Mouse (Mus musculus): ENCODE results near the gene Gm2663.
"Not testable (repeated sequence)": the region's sequence is repeated elsewhere in the genome, so short reads cannot be mapped to it uniquely, and the experiment has no call there.

Gm2663 gene

DNA sequence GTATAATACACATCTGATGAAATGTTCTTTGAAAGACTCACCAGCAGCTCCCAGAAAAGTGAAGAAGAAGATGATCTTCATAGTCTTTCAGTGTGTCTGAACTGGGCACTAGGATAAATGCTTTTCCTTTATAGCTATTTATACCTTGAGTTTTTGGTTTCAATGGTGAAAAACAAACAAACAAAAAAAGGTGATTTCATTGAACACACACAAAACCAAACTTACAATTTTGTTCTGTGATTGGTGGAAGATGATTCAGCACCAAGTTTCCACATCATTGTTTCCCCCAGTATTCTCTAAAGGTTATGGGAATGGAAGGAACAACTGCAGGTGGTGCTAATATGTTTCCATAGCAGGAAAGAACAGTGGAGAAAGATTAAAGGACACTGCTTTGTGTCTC lies at the start of gene Gm2663:
Gene Gm2663, minus strand, starts transcription at position 101 of the 400 bp plus-strand sequence.
- not testable (repeated sequence) for DNase-seq (ENCODE audit: low spot score in 2 of 2)

DNA sequence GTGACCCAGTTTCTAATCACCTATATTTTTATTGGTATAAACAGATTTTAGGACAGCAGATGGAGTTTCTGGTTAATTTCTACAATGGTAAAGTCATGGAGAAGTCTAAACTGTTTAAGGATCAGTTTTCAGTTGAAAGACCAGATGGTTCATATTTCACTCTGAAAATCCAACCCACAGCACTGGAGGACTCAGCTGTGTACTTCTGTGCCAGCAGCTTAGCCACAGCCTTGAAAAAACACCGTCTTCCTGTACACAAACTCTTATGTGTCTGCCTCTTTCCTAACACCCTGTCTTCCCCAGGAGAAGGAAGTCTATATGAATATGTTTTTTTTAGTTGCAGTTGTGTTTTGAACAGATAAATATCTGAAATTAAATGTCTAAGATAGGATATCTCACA lies 49.3 kb upstream of the Gm2663 start:
- no peak for DNase-seq (ENCODE audit: low spot score in 2 of 2)

DNA sequence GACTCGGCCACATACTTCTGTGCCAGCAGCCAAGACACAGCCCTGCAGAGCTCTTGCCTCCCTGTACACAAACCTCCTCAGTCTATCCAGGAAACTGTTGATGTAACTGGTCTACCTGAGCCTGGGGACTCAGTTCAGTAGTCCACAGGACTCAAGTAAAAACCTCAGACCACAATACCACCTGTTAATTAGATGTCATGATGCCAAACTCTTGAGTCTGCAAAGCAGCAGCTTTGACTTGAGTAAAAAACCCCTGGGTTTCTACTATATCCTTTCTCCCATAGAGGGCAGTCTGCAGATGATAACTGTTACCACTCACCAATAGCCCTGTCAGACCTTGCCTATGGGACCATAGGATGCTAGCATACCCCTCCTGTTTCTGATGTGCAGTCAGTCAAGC lies 48.7 kb upstream of the Gm2663 start:
- no peak for DNase-seq (ENCODE audit: low spot score in 2 of 2)

DNA sequence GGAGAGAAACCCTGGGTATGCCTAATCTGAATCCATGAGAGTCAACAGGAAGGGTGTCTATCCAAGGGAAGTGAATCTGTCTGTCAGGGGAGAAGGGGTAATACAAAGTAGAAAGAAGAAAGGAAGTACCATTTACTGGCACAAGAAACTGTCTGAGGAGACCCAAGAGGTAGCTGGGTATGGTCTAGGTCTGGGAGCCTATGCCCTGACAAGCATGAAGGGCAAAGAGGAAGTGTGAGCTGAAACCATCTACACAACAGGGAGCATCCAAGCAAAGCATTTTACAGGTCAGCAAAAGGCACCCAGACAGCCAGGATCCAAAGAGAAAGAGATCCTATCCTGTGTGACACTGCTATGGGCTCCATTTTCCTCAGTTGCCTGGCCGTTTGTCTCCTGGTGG lies 47.9 kb upstream of the Gm2663 start:
- no peak for DNase-seq (ENCODE audit: low spot score in 2 of 2)

DNA sequence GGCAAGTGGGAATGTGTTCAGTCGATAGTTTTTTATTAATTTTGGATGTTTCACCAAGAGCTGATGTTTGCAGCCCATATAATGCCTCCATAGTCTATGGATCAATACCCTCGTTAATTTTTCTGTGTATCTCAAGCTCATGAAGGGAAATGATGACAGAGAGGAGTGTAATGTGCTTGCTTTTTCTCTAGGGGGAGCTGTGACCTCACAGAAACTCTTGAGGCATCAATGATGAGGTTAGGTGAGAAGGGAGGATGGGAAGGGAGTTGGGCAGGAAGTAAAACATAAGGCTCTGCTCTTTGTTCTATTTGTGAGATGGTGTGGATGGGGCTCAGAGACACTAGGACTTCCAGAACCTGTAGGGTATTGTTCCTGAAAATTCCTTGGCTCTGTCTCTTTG lies 47.3 kb upstream of the Gm2663 start:
- no peak for DNase-seq (ENCODE audit: low spot score in 2 of 2)

DNA sequence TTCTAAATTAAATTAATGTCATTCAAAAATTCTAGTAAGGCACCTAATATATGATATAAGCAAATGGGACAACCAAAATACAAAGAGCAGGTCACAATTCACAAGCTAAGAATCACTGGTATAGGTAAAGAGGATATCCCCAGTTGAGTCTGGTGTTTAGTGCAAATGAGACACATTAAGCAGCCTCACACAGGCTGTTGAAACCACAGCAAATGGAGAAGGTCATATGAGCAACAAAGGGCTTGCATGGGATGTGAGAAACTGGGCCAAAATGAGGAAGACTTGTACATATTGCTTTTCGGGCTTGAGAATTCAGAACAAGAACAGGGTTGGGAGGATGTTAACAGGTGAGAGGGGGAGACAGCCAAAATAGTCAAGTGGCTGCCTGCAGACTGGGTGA lies 45.5 kb upstream of the Gm2663 start:
- no peak for DNase-seq (ENCODE audit: low spot score in 2 of 2)

DNA sequence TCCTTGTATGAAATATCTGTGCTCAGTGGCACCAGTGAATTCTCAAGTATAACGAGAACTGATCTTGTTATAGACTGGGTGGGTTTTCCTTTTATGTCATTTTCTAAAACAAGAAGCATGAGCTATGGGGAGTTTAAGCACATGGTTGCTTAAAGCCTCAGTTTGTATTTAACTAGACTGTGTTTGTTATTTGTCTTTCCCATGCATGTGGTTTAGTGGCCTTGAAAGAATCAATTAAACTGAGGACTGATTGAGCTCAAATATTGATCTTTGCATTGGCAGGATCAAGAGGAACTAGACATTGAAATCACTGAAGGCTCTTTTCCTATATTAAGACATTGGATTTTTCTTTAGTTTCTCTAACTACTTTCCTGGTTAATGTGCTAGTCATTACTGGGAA lies 45.0 kb upstream of the Gm2663 start:
- DNase-seq (ENCODE audit: low spot score in 2 of 2) = no peak

DNA sequence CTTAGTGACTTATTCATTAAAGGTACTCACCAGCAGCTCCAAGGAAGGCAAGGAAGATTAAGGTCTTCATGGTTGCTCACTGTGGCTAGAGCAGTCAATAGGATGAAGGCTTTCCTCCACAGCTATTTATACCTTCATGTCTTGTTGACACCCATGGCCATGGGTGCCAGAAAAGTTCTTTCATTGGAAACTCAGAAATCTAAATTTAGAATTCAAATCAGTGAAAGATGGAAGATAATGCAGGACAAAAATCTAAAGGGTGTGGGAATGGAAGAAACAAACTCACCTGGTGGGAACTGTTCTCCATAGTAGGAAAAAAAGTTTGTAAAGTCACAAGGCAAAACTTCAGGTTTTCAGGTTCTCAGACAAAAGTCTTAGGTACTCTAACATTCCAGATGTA lies 36.1 kb upstream of the Gm2663 start, which contains the start of gene 2210010C04Rik:
Gene 2210010C04Rik, minus strand, starts transcription at position 101 of the 400 bp plus-strand sequence.
- no peak for DNase-seq (ENCODE audit: low spot score in 2 of 2)

DNA sequence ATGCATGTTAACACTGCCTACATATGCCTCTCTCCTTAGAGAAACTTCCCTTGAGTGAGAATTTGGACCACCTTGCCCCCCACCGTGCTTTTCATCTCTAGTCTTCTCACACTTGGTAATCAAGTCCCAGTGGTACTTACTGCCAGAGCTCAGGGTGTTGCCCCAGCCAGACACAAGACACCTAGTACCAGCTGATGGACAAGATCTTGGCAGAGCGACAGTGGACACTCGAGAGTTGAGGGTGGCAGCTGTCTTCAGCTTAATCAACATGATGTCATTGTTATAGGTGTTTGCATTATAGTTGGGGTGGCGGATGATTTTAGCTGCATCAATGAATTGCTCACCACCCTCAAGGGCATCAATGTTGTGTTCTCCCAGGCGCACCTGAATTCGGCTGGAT lies 33.5 kb upstream of the Gm2663 start:
- no peak for DNase-seq (ENCODE audit: low spot score in 2 of 2)

DNA sequence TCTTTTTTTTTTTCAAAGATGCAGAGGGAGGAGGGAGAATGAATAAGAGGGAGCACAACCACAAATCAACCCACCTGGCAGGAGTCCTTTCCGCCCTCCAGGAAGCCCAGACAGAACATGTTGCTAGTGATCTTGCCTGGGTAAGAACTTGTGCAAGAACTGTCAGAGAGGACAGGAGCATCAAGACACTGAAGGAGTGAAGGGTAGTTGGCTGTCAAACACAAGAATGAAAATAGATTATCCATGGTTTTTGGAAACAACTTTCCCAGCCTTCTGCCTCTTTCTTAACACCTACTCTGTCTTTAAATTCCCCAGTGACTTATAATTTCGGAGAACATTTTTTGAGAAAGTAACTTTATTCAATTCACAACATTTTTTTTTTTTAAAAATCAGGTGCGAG lies 33.0 kb upstream of the Gm2663 start:
- DNase-seq (ENCODE audit: low spot score in 2 of 2) = no peak

DNA sequence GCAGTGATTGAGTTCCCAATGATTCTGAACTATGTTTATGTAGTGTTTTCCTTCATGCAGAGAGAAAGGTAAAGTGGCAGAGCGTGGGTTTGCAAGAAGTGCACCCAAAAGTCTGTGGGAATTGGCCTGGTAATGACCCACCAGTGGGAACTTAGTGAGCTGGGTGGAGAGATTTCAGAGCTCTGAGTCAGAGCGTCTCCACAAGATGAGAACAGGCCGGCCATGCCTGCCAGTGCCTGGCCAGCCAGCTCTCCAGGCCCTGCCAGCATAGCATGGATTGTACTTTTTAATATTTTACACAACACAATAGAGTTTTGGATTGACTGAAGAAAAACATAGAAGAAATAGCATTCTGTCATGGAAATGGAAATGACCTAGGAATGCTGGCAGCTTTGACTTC lies 31.5 kb upstream of the Gm2663 start:
- DNase-seq (ENCODE audit: low spot score in 2 of 2) = no peak

DNA sequence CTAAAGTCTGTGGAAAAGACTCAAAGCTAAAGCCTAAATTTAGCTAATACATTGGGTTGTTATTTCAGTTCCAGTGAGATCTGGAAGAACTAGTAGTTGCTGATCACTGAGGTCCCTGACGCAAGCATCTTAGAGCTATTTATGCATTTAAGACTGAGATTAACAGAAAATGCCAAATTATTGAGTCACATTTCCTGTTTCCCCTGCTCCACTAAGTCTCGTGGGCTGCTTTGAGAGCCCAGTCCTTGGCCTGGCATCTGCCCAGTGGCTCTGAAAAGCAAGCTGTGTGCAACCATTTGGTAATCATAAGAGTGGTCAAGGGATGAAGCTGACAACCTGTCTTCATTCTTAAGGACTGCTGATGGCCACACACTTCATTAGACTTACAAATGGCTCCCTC lies 27.8 kb upstream of the Gm2663 start:
- DNase-seq (ENCODE audit: low spot score in 2 of 2) = no peak

DNA sequence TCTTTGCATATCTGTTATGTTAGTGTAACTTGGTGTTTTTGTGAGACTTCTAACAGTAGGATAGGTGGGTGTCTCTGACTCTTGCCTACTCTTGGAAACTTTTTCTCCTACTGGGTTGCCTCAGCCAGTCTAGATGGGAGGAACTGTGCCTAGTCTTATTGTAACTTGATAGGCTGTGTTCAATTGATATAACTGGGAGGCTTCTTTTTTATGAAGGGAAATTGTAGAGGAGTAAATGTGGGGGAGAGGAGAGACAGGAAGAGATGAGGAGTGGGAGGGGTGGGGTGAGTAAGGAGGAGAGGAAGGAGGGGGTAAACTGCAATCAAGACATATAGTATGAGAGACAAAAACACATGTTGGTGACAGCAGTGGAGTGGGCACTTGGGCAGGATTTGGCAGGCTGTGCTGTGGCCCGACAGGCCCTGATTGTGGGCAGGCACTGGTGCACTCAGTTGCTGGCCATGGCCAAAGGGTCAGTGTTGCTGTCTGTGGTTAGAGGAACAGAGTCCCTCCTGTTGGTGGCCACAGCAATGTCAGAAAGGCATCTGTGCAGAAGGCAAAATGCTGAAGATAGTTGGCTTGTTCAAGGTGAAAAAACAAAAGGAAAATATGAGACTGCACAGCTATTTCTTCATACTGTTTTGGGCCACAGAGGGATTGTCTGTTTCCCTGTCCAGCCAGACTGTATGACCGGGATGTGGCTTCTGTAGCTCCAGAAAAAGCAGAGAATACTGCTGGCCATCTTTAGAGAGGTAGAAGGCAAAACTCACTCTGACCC lies 26.8 kb upstream of the Gm2663 start:
- no peak for DNase-seq (ENCODE audit: low spot score in 2 of 2)

DNA sequence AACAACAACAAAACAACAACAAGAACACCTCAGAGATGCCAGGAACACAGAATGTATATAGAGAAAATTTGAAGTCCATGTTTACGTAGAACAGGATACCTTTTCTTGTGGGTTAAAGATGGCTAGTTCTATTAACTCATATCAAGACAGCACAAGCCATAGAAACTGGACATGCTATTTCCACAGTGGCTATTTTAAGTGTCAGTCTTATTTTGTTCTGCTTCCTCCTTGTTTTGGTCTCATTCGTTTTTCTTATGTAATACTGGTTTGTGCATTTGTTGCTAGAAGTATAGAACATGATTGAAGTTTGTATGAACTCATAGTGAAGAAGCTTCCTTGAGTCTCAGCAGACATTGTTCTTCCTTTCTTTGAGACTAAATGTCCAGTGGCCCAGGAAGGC lies 19.9 kb upstream of the Gm2663 start:
- DNase-seq (ENCODE audit: low spot score in 2 of 2) = no peak

DNA sequence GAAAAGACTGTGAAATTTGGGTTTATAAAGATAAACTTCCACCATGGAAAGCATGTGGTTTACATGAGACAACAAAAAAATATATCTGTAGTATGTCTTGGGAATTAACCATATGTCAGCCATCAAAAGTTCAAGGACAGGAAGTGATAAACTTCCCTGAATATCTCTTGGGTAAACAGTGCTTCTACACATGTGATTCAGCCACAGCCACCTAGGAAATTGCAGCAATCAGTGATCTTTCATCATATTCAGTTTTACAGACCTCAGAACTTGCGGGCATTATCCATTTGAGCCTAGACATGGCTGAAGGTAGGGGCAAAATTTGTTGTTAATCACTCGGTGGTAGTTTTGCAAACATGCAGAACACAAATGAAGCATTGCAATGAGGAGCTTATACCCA lies 19.4 kb upstream of the Gm2663 start:
- no peak for DNase-seq (ENCODE audit: low spot score in 2 of 2)

DNA sequence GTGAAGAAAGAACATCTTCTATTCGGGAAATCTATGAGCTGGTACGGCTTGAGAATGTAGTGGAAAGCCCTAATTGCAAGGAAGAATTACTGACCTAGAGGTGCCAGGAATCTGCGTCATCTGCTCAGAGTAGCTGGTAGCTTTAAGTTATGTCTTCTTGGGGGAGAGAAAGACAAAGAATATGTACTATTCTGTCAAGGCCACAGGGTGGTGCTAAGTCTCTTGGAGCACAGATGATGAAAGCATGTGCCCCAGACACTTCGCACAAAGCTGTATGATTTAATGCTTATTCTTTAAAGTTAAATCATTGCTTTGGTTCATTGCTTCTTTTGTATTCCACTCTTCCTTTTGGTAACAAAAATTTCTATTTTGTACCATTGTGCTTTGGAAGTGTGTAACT lies 15.8 kb upstream of the Gm2663 start:
- no peak for DNase-seq (ENCODE audit: low spot score in 2 of 2)

DNA sequence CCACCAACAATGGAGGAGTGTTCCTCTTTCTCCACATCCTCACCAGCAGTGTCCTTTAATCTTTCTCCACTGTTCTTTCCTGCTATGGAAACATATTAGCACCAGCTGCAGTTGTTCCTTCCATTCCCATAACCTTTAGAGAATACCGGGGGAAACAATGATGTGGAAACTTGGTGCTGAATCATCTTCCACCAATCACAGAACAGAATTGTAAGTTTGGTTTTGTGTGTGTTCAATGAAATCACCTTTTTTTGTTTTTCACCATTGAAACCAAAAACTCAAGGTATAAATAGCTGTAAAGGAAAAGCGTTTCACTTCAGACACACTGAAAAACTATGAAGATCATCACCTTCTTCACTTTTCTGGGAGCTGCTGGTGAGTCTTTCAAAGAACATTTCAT lies 34.8 kb downstream of the Gm2663 start, which contains the start of gene 1810009J06Rik:
Gene 1810009J06Rik, plus strand, starts transcription at position 301 of the 400 bp plus-strand sequence.
- DNase-seq (ENCODE audit: low spot score in 2 of 2) = not testable (repeated sequence)

DNA sequence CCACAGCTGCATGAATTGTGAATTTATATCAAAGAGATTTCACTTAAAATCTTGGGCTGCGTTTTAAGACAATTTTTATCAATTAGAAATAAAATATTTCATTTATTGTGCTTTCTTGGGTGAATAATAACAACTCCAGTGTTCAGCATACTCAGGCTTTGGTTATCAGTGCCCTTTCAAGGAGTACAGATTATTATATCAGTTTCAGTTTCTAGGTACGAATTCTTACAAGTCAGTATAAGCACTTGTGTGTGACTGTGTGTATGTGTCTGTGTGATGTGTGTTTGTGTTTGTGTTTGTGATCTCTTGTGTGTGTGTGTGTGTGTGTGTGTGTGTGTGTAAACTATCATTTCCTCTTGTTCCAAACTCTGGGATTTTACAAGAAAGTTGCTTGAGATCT lies 45.6 kb downstream of the Gm2663 start:
- no peak for DNase-seq (ENCODE audit: low spot score in 2 of 2)

DNA sequence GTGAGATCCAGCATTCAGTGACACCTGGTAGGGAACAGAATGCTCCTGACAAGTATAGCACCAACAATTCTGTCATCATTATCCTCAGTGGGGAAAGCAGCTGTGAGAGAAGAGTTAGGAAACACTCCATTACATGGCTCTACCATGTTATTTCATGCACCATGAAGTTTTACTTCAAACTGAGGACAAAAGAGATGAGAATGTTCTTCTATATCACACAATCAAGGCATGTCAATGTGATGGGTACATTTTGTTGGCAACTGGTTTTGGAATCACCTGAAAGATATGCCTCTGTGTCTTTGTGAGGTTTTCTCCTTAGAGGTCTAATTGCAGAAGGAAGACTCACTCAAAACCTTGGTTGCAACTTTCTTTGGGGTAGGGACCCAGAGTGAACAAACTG lies 47.5 kb downstream of the Gm2663 start, which contains the start of gene Gm4744:
Gene Gm4744, minus strand, starts transcription at position 101 of the 400 bp plus-strand sequence.
- no peak for DNase-seq (ENCODE audit: low spot score in 2 of 2)

Data from spleen, postnatal 4 days (tissue).